Mouse (Mus musculus) MEL (cell line): ENCODE measurements around the gene Sh3bp4.

Source experiments
- CTCF ChIP-seq, 3 experiments: IDR thresholded peaks in 2 of 3; conservative IDR thresholded peaks in 1 of 3; 2 replicates each; pipeline ENCODE4 v1.5.1; 2011 to 2012; ENCODE audit warnings: low read length in 3 of 3, low read depth in 2 of 3, mild to moderate bottlenecking in 2 of 3, improper control_type of control experiment in 1 of 3, inconsistent platforms in 1 of 3, mixed read lengths in 1 of 3, moderate library complexity in 1 of 3; ENCODE audit not compliant: control insufficient read depth in 1 of 3, insufficient read depth in 1 of 3, poor library complexity in 1 of 3, severe bottlenecking in 1 of 3
- ZMIZ1 ChIP-seq: IDR thresholded peaks from 2 replicates; pipeline ENCODE4 v1.6.1; 2012; ENCODE audit warnings: low read depth, mild to moderate bottlenecking, inconsistent platforms, low read length, improper control_type of control experiment, moderate library complexity

GRCm38 (mm10) chr1:89094416-89094815 is 24.2 kb downstream of the Sh3bp4 start:
- TF ChIP-seq ZMIZ1 (no peak), CTCF (IDR thresholded peaks at IDR 0.05 in 2 of 3, conservative IDR thresholded peaks at IDR 0.05 in 1 of 3; ENCODE audit: control insufficient read depth in 1 of 3, insufficient read depth in 1 of 3, low read depth in 2 of 3, low read length in 3 of 3, poor library complexity in 1 of 3, severe bottlenecking in 1 of 3) (no peak)
